Comparison of ENCODE assay signal across 8 mouse cellular contexts in the genomic region with DNA sequence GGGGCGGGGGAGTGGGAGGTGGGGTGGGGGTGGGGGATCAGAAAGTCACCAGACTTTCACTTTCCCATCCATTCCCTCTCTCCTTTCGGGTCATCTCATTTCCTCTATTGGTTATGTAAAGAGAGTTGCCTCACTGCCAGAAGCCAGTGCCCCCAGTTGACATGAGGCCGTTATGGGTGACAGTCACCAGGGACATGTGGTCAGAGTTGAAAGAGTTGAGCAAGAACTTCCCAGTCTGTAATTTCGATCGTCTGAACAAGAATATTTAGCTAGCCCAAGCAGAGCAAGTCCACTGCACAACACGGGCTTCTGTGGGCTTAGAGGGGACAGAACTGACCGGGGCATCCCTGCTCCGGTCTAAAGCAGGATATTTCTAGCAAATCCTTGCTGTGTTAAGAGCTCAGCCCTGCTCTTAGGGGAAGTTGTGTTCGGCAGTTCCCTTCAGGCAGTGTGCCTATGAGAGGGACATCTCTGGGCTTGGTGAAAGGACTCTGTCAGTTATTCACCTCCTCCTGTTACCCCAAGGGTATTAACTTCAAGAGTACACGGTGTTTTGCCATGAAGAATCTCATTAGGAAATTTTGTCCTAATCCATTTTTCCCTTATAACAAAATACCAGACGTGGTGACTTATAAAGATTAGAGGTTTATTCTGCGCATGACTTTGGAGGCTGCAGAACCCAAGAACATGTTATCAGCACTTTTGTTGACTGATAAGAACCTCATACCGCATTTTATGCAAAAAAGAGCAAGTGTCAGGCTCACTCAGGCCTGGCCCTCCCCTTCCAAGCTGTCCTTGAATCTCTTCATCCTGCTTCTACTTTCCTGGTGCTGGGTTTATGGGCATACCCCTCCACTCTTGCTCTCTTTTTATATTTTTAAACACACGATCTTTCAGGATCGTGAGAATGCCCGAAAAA. TPM values are rescaled to one million over a fixed set of nuclear protein-coding genes. Genes with fewer than 3 reads are reported as not detected.
DNase-seq lines count a peak whose midpoint lies in the region; ATAC-seq lines count a peak whose summit lies in the region.
"Had no signal": no experiment of that assay in that cellular context is flagged by ENCODE, and none has a peak within 500 bp of the region (broad histone marks: within the 10 kb centered on the region; RNA-seq: fewer than 3 reads in every experiment).

No protein-coding gene starts in this region.

- H3K9me3 ChIP-seq in midbrain, embryonic 12.5 days: no peaks in the 10 kb centered on the region
- no peaks in the 10 kb centered on the region for H3K9me3 ChIP-seq in hindbrain, embryonic 16.5 days (ENCODE audit: control insufficient read depth, low read length)
- H3K9me3 ChIP-seq: limb, embryonic 12.5 days had no signal

- H3K9ac ChIP-seq in midbrain, embryonic 12.5 days (replicated peaks): 0 out of 2 replicates have a peak overlapping the region, but pooled peaks have one; percentile 1
- H3K9ac ChIP-seq in hindbrain, embryonic 16.5 days (ENCODE audit: low read depth, low read length): no peak overlapping the region
- H3K9ac ChIP-seq: limb, embryonic 12.5 days had no signal

- no peaks in the 10 kb centered on the region for H3K27me3 ChIP-seq in midbrain, embryonic 12.5 days
- no peaks in the 10 kb centered on the region for H3K27me3 ChIP-seq in hindbrain, embryonic 16.5 days (replicated peaks; ENCODE audit: control insufficient read depth, insufficient read depth, low read length)
- H3K27me3 ChIP-seq: limb, embryonic 12.5 days had no signal

- DNase-seq in adipocyte (ENCODE audit: low spot score): peak; percentile 26
- peak; percentile 32 for DNase-seq in kidney, postnatal 14 days
- DNase-seq in layer of hippocampus, adult 8-10 months (ENCODE audit: low spot score in 2 of 2): no peak

- WGBS in midbrain, embryonic 12.5 days: 65% methylated on average over 16 of the region's 16 CpGs
- 84% methylated on average over 16 of the region's 16 CpGs for WGBS in hindbrain, embryonic 16.5 days

- no peak overlapping the region; the same call in 1 of the 2 replicates for H3K4me2 ChIP-seq in midbrain, embryonic 12.5 days (replicated peaks)
- no peak overlapping the region for H3K4me2 ChIP-seq in hindbrain, embryonic 16.5 days (ENCODE audit: low read length)
- H3K4me2 ChIP-seq: limb, embryonic 12.5 days had no signal

- peaks cover 12% of the 10 kb centered on the region; the same call in 1 of the 2 replicates for H3K4me1 ChIP-seq in midbrain, embryonic 12.5 days
- H3K4me1 ChIP-seq in hindbrain, embryonic 16.5 days (ENCODE audit: control insufficient read depth, insufficient read depth, low read depth, low read length): no peaks in the 10 kb centered on the region
- H3K4me1 ChIP-seq: limb, embryonic 12.5 days had no signal

- ATAC-seq in granulocyte monocyte progenitor cell, adult 5-6 weeks (replicated peaks; ENCODE audit: poor library complexity, severe bottlenecking): peak; percentile 99
- no peak for ATAC-seq in midbrain, embryonic 12.5 days (ENCODE audit: low FRiP score, low read depth)
- no peak for ATAC-seq in activated CD4-positive, CD25-positive, alpha-beta regulatory T cell, adult 4 months
- no peak for ATAC-seq in hindbrain, embryonic 16.5 days

- H3K4me3 ChIP-seq in midbrain, embryonic 12.5 days: no peak overlapping the region
- H3K4me3 ChIP-seq in hindbrain, embryonic 16.5 days (ENCODE audit: low read length): no peak overlapping the region
- H3K4me3 ChIP-seq: limb, embryonic 12.5 days had no signal

- H3K36me3 ChIP-seq in midbrain, embryonic 12.5 days: no peaks in the 10 kb centered on the region
- no peaks in the 10 kb centered on the region for H3K36me3 ChIP-seq in hindbrain, embryonic 16.5 days (ENCODE audit: control insufficient read depth, insufficient read depth, low read length)

- H3K27ac ChIP-seq in midbrain, embryonic 12.5 days (replicated peaks): no peak overlapping the region
- H3K27ac ChIP-seq in hindbrain, embryonic 16.5 days (ENCODE audit: low read depth, low read length): no peak overlapping the region
- H3K27ac ChIP-seq: limb, embryonic 12.5 days had no signal

RNA-seq across cellular contexts. Expression of a gene that starts 42.0 kb away (rescaled TPM):
- 45.0 and 49.3 TPM in 2 replicates for total RNA-seq in granulocyte monocyte progenitor cell, adult 5-6 weeks (2014; fragmentation: Nextera tagmentation)
- 28.9 and 29.5 TPM in 2 replicates for total RNA-seq in granulocyte monocyte progenitor cell, adult 5-6 weeks (2017)
- polyA plus RNA-seq in midbrain, embryonic 12.5 days (2016; fragmentation: Nextera tagmentation; extraction: Ambion mirVana): 1.9 and 3.6 TPM in 2 replicates
- under 1 TPM; 0.20 to 0.71 TPM for polyA plus RNA-seq in activated CD4-positive, CD25-positive, alpha-beta regulatory T cell, adult 4 months (2017; shearing (Covaris generic))
- polyA plus RNA-seq in hindbrain, embryonic 16.5 days (2015; fragmentation: Nextera tagmentation; extraction: Ambion mirVana): 1.7 and 2.3 TPM in 2 replicates
- total RNA-seq in layer of hippocampus, adult 8-10 months (2022): 10 to 100 TPM; 12.3 to 14.8 (median 14.2) TPM

Comparison
In these comparisons a context has a peak if more than half of its experiments do, and no peak if none do; other contexts are left out.
1. DNase-seq: peak in adipocyte (single experiment) and kidney, postnatal 14 days (single experiment); none in layer of hippocampus, adult 8-10 months (0 of 2).